Mouse (Mus musculus) left cerebral cortex, postnatal 36 days (tissue): ENCODE measurements around the gene Elfn2. TPM values are rescaled to one million over a fixed set of nuclear protein-coding genes. Genes with fewer than 3 reads are reported as not detected.
A peak's percentile ranks its signal among the peaks of the same experiment; 100 is the strongest.

Experiments
- DNase-seq, 2 experiments: peaks; one replicate each; pipeline ENCODE4 v3.0.0; 2021 to 2022; ENCODE audit warnings: low spot score in 2 of 2, mixed read lengths in 1 of 2
- intact Hi-C: fragments of 180-260 bp; cut with DNase I; formaldehyde crosslinking; loops from one replicate; pipeline ENCODE4 v1.15.1; 2025
- total RNA-seq, 2 experiments: library from RNA; stranded (reverse); gene quantifications; 2 replicates each; pipeline ENCODE4 v1.2.3; 2021

The Elfn2 gene
- total RNA-seq, 2 experiments from 2014 or later, result 130 to 159 TPM

DNA sequence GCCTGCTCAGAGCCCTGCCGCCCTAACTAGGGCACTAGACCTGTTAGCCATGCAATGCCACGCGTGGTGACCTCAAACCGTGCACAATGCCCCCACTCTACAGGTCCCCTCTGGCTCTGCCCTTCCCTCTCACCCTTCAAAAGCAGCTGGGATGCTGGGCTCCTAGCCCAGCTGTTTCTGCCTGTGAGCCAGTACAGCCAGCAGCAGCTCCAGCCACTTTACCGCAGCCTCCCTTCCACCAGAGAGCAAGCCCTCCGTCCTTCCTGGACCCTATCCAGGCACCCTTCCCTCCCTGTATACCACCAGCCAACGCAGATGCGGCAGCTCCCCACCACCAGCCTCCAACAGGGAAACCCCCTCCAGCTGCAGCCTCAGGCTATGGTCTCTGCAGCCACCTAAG is 26.1 kb downstream of the Elfn2 start:
- intact Hi-C loops, result no loop called here
- no peak for DNase-seq

DNA sequence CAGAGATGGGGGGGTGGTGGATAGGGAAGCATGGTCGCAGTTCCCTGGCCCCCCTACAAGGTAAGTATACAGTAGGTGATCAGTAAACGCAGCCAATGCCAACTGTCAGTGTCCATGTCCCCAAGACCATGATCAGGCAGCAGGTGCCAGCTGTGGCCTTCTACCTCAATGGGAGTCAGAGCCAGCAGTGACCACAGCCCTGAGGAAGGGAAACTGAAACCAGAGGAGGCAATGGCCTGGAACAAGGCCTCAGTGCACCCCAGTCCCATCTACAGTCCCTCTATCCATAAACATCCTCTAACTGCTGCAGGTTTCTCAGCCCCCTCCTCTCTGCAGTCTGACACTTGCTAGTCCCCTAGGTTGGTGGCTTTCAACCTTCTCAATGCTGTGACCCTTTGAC is 27.9 kb downstream of the Elfn2 start:
- no peak for DNase-seq
- intact Hi-C loops, result no loop called here

DNA sequence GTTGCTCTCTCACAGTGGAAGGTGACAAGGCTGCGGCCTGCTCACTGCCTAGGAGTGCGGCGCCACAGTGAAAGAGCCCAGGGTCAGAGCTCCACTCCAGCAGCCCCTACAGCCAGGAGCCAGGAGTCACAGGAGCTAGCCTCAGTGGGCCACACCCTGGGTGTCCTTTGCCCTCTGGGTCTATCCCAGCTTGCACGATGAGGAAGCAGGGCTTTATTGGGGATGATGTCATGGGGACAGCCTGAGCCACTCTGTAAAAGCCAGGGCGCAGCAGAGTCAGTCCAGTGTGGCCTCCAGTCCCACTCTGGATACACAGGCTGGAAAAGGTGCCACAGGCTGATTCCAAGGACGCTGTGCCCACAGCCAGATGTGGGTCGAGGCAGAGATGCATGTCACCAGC is 31.7 kb downstream of the Elfn2 start:
- intact Hi-C loops, result no loop called here
- no peak for DNase-seq

DNA sequence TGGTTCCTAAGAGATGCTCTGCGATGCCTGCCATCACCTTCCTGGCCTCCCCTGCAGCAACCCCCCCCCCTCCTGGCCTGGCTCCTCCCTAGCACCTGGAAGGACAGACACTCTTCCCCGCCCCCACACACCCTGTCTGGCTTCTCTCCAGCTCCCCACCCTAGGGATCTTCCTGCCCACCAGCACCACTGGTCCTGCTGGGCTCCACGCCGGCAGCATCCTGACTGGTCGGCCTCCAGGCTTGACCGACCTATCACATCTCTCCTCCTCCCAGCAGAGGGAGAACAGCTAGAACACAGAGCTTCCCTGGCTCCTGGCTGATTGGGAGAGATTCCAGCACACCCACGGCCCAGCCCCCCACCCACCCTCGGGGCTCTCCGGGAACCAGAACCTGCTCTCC is 34.5 kb downstream of the Elfn2 start:
- intact Hi-C loops, result loop anchor here (2.0 kb wide), 1 partner anchor 29 kb away; no protein-coding TSS in a partner anchor
- DNase-seq, result peak; percentile 68 to 74

DNA sequence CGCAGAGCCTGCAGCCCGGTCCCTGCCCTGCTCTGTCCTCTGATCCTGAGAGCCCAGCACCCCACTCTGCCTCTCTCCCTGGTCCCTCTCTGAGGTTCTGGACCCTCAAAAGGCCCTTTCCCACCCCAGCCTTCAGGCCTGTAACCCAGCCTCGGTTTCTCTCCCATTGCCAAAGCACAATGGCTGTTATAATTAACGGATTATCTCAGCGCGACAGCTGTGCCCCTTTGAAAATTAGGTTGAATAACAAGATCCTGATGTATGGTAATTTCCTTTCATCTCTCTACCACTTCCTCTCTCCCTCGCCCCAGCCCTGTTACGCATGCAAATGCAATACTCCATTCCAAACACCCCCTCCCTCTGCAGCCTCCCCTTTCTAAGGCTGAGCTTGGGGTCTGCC is 35.1 kb downstream of the Elfn2 start:
- intact Hi-C loops, result no loop called here
- no peak for DNase-seq

DNA sequence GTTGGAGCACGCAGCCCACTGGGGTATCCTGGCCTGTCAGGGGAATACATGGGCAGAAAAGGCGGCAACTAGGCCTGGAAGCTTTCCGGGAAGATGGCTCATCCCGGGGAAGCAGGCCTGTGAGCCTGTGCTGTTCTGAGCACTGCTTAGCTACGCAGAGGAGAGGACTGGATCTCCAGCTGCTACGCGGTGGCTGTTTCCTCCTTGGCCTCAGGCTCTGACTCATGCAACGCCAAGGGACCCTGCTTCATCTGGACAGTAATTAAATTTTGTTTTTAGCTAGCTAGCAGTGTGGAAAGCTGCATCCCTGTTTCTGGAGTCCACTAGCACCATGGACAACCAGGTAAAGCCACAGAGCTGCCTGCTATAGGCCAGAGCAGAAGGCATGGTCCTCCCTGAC is 36.8 kb downstream of the Elfn2 start:
- intact Hi-C loops, result no loop called here
- no peak for DNase-seq

DNA sequence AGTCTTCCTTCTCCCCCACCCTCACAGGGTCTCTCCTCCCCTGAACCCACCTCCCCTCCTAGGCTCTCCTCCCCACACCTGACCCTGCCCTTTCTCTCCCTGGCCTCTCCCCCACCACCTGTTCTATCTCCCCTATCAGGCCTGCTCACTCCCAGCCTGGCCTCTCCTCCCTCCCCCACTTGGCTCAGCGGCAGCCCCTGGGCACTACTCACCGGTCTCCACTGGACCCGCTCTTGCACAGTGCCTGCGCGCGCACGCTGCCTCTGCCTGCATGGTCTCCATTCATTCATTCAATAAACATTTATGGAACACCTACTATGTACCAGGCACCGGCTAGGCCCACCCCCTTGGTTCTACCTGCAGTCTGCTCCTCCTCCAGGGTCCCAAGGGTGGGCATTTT is 37.3 kb downstream of the Elfn2 start:
- intact Hi-C loops, result no loop called here
- no peak for DNase-seq

DNA sequence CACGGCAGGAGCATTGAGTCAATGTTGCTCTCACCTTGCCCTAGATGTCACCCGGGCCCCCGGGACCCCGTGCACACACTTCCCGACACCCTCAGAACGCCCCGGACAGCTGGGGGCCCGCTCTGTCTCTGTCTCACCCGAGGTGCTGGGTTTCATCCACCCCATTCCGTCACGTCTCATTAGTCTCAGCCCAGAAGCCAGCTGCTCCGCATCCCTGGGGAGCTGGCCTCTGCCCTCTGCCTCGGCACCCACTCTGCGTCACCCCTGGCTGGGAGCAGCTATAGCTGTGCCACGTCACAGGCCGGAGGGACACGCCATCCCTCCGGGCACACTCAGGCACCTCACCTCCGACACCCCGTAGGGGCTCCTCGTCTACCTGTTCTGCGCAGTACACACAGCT is 38.3 kb downstream of the Elfn2 start:
- DNase-seq, result no peak
- intact Hi-C loops, result no loop called here

DNA sequence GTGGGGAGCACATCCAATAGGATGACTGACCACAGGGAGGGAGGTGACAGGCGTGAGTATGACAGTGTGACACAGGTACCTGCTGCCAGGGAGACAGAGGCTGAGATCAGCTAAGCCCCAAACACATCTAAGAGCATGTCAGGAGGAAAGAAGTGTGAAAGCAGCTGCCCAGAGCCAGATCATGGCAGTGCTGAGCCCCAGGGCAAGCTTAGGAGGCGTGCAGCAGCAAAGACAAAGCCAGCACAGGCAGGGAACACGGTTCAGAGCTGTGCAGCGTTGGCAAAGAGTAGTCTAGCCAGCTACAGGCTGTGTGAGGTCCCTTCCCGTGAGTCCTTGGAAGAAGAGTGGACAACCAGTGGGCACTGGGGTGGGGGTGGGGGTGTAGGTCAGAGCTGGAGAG is 40.9 kb downstream of the Elfn2 start:
- no peak for DNase-seq
- intact Hi-C loops, result loop anchor here (2.0 kb wide), 1 partner anchor 33 kb away; no protein-coding TSS in a partner anchor

DNA sequence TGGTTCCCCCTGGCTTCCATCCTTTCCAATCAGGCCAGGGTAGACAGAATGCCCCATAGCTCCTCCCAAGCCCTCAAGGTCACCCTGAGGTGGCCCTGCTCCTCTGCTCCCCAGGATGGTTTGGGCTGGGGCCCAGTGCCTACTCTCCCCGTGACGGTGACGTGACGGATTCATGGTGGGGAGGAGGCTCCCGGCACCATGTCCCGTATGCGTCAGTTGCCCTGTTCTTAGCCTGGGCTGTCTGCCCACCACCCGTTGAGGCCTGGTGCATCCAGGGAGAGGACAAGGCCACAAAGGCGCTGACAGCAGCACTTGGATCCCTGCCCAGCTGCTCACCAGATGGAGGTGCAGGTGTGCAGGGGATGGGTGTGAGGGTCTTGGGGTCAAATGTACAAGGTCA is 41.6 kb downstream of the Elfn2 start:
- no peak for DNase-seq
- intact Hi-C loops, result loop anchor here (2.0 kb wide), 1 partner anchor 34 kb away; no protein-coding TSS in a partner anchor

DNA sequence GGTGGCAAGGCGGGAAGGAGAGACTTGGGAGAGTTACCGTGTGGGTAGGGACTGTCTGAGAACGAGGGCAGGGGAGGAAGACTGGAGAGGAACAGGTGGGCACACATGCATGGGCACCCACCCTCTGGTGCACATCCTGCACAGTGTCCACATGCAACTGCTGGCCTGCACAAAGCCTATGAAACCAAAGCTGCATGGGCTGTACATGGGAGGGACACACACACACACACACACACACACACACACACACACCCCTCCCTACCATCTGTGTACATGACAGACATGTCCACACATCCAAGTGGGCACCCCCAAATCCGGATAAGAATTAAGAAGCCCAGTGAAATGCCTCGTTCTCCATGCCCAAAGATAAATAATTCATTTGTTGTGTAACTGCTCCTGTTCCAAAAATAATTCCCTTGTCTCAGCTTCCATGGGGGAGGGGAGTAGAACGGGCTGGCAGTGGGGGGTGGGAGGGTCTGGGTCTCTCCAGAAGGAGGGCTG is 43.6 kb downstream of the Elfn2 start:
- peak in 1 of 2 experiments; percentile 44 for DNase-seq
- intact Hi-C loops, result no loop called here

DNA sequence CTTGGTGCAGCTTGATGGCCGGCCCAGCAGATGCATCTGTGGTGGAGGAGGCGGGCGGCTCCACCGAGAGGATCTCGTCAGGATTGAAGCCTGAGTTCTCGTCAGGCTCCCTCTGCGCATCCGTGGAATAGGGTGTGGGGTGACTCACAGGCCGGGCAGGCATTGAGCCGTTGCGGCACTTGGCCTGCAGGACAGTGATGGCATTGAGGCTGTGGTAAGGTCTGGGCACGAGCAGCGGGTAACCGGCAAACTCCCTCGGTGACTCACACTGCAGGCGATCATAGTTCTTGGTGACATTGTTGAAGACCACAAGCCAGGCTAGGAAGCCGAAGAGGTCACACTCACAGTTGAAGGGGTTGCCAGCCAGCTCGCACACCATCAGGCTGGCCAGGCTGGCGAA is 45.1 kb downstream of the Elfn2 start:
- DNase-seq, result no peak
- intact Hi-C loops, result no loop called here

DNA sequence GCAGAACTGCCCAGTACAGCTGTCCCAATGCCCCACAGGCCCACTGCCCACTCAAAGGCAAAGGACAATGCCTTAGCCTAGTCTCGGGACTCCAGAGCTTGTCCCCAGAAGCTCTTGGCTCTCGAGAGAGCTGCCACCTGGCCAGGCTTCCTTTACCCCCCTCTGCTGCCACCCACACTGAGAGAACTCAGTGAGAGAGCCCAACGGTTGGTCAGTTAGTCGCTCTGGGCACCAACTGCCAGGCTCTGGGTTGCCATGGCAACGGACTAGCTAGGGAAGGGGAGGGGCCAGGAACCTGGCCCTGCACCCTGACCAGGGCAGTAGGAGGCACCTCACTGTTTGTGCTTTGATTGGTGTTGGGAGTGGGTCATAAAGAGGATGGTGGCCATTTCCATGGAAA is 48.2 kb downstream of the Elfn2 start:
- intact Hi-C loops, result no loop called here
- peak in 1 of 2 experiments; percentile 49 for DNase-seq

DNA sequence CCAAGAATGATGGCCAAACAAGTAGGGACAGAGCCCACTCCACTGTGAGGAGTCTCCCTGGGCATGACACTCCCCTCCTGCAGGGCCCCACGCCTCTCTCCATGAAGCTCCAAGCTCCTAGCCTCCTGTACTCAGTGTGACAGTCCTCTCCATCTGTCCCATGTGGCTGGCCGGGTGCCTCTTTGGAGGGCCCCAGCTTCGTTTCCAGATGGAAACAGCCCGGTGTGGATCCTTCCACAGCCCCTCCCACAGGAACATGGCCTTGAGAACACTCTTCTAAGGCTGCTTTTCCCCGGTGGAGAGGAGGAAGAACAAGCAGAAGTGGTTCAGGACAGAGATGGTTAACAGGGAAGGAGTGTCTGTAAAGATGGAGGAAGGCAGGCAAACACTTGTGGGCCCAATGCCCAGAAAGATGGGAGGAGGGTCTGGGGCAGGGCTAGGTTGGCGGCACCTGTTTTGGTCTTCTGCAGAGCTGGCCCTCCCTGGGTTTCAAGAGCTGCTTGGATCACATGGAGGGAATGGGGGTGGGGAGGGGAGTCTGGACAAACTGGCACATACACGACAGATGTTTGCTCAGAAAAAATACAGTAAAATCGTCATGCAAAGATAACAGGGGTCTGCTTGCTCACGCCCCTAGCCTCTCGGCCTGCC is 49.2 kb downstream of the Elfn2 start:
- DNase-seq, result no peak
- intact Hi-C loops, result no loop called here

DNA sequence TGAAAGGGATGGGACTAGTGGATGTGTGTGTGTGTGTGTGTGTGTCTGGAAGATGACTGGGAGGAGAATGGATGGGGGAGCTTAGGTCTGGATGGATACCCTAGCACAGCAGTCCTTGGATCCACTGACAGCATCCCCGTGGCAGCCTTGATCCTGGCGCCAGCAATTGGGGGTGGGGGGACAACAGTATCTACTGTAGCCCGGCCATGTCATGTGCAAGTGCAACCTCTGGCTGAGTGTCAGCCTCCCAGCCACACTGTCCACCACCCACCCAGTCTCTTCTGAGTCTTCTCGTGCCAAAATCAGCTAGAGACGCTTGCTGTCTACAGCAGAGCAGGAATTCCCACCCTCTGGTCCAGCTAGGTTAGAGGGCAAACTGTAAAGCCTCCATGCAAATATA is 54.3 kb downstream of the Elfn2 start:
- intact Hi-C loops, result no loop called here

DNA sequence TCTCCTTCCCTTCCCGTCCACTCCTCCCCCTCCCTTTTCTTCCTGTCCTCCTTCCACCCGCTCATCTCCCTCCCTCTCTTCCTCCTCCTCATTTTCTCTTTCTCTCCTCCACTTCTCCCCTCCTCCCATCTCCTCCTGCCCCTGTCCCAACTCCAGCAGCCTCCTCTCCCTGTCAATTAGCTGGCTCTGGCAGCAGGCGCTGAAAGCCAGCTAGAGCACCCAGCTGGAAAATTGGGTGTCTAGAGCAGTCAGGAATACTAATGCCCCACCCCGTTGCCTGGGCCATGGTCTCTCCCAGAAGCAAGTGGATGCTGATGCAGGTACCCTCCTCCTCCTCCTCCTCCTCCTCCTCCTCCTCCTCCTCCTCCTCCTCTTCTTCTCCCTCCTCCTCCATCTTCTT is 67.4 kb downstream of the Elfn2 start:
- intact Hi-C loops, result no loop called here
- no peak for DNase-seq

More for the DNA sequence above, 54.3 kb downstream of the Elfn2 start:
- no peak for DNase-seq

DNA sequence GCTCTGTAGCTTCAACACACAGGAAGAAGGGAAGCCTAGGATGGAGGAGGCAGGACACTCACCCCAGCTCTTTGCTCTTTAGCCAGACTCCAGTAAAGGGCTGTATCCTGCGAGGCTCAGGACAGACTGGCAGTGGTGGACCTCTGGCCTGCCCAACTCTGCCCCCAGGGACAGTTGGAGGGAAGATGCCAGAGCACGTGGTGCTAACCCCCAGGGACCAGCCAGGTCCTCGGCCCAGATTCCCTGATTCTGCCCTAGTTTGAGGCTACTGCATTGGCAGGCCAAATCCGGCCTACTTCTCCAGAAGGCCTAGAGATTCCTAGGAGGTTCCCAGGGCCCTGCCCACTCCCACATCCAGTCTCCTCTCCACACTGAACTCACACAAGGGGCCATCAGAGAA is 70.8 kb downstream of the Elfn2 start:
- no peak for DNase-seq
- intact Hi-C loops, result no loop called here

DNA sequence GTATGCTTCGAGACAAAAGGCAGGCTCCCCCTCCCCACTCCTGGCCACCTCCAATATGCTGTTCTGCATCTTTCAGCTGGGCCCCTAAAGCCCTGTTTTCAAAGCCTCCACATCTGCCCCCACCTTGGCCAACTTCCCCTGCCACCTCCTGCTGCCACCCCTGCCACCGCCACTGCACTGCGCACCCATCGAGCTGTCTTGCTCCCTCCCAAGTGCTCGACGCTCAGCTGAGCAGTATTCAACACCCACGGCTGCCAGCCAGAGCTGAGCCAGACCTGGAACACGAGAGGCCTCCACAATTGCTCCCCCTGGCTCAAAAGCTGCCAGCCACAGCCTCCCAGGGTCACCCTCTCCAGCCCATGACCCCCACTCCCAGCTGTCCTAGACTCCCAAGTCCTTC is 74.0 kb downstream of the Elfn2 start:
- DNase-seq, result peak; percentile 31 to 42
- intact Hi-C loops, result no loop called here

DNA sequence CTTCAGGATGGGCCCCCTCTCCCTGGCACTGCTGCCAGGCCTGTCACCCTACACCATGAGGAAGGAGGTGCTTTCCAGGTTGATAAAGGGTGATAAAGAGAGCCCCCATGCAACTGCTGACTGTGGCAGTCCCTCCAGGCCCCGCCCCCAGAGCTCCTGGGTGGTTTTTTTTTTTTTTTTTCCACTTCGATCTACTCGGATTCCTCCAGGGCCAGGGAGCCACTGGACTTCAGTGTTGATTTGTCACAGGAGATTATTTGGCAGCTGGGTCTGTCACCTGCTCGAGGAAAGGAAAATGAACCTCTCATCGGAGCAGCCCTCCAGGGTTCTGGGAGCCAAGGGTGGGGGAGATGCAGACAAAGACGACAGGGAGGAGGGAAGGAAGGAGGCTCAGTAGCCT is 74.9 kb downstream of the Elfn2 start:
- no peak for DNase-seq
- intact Hi-C loops, result no loop called here

DNA sequence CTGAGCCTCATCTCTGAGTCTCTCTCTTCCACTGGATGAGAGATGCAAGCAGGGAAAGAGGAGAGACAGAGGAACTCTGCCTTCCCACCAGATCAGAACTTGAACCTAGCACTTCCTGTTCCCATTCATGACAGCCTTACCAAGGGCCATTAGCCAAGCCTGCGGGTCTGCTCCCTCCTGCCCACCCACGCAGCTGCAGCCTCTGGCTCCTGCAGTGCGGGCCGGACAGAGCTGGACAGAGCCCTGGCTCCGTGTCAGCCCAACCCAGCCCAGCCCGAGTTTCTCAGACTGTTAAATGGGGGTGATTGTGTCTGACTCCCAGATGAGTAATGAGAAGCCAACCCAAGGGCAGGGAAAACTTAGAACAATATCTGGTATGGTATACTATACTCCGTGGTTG is 83.3 kb downstream of the Elfn2 start:
- no peak for DNase-seq
- intact Hi-C loops, result no loop called here

DNA sequence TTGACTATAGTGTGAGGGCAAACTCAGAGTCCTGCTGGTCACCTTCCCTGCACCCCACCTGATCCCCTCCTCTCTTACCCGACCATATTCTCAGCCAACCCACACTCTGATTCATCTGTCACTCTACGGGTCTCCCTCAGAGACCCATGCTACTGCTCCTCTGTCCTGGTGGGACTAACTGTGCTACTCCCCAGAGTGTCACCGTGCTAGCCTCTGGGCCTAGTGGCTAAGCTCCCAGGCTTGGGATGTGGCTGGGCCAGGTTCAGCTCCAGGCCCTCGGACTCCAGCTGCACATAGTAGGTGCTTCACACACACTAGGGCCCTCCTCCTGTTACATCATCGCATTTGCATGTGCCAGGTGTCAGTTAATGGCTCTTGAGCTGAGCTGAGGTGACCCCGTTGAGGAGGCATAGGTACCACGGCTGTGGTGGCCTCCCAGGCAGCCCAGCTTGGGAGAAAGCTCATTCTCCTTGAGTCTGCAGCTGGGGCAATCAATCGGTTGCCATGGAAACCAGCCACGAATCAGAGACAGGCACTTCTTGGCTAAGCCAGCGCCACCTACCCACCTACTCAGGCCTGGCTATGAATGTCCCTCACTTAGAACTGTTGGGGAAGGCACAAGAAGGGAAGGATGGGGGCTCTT is 84.4 kb downstream of the Elfn2 start:
- peak; percentile 50 to 53 for DNase-seq
- intact Hi-C loops, result no loop called here
